Mouse (Mus musculus): Measurements from ENCODE around the gene Dab1.

Dab1 gene

GRCm38 (mm10) chr4:104669406-104669805 lies 1050.2 kb downstream of the Dab1 start:
- DNase-seq (ENCODE audit: low spot score in 2 of 2), result no peak

GRCm38 (mm10) chr4:104670741-104671140 lies 1051.6 kb downstream of the Dab1 start:
- DNase-seq (ENCODE audit: low spot score in 2 of 2), result no peak

- no peak for DNase-seq (ENCODE audit: low spot score in 2 of 2)
These were observed 1054.2 kb downstream of the Dab1 start for GRCm38 (mm10) chr4:104673317-104673716.

- DNase-seq (ENCODE audit: low spot score in 2 of 2), result no peak
These were observed 1055.5 kb downstream of the Dab1 start for GRCm38 (mm10) chr4:104674706-104675105.

GRCm38 (mm10) chr4:104678234-104678633 lies 1059.1 kb downstream of the Dab1 start:
- no peak for DNase-seq (ENCODE audit: low spot score in 2 of 2)

- no peak for DNase-seq (ENCODE audit: low spot score in 2 of 2)
These were observed 1061.3 kb downstream of the Dab1 start for GRCm38 (mm10) chr4:104680475-104680874.

GRCm38 (mm10) chr4:104686137-104686809 lies 1067.1 kb downstream of the Dab1 start:
- no peak for DNase-seq (ENCODE audit: low spot score in 2 of 2)

GRCm38 (mm10) chr4:104689047-104689446 lies 1069.9 kb downstream of the Dab1 start:
- DNase-seq (ENCODE audit: low spot score in 2 of 2), result no peak

- DNase-seq (ENCODE audit: low spot score in 2 of 2), result no peak
These were observed 1071.9 kb downstream of the Dab1 start for GRCm38 (mm10) chr4:104691026-104691425.

- DNase-seq (ENCODE audit: low spot score in 2 of 2), result no peak
These were observed 1075.0 kb downstream of the Dab1 start for GRCm38 (mm10) chr4:104694188-104694587.

- DNase-seq (ENCODE audit: low spot score in 2 of 2), result no peak
These were observed 1077.4 kb downstream of the Dab1 start for GRCm38 (mm10) chr4:104696522-104696921.

GRCm38 (mm10) chr4:104697703-104698102 lies 1078.5 kb downstream of the Dab1 start:
- DNase-seq (ENCODE audit: low spot score in 2 of 2), result no peak

- no peak for DNase-seq (ENCODE audit: low spot score in 2 of 2)
These were observed 1086.8 kb downstream of the Dab1 start for GRCm38 (mm10) chr4:104705664-104706645.

GRCm38 (mm10) chr4:104712338-104713083 lies 1093.4 kb downstream of the Dab1 start:
- no peak for DNase-seq (ENCODE audit: low spot score in 2 of 2)

GRCm38 (mm10) chr4:104714925-104715519 lies 1095.9 kb downstream of the Dab1 start:
- DNase-seq (ENCODE audit: low spot score in 2 of 2), result no peak

- no peak for DNase-seq (ENCODE audit: low spot score in 2 of 2)
These were observed 1096.7 kb downstream of the Dab1 start for GRCm38 (mm10) chr4:104715857-104716256.

GRCm38 (mm10) chr4:104716506-104716905 lies 1097.3 kb downstream of the Dab1 start:
- DNase-seq (ENCODE audit: low spot score in 2 of 2), result no peak

GRCm38 (mm10) chr4:104718973-104719795 lies 1100.0 kb downstream of the Dab1 start:
- DNase-seq (ENCODE audit: low spot score in 2 of 2), result no peak

GRCm38 (mm10) chr4:104723527-104724045 lies 1104.4 kb downstream of the Dab1 start:
- DNase-seq (ENCODE audit: low spot score in 2 of 2), result no peak

GRCm38 (mm10) chr4:104724258-104724657 lies 1105.1 kb downstream of the Dab1 start:
- DNase-seq (ENCODE audit: low spot score in 2 of 2), result no peak

GRCm38 (mm10) chr4:104725673-104726072 lies 1106.5 kb downstream of the Dab1 start:
- DNase-seq (ENCODE audit: low spot score in 2 of 2), result no peak
